Mouse (Mus musculus) urinary bladder, postnatal 25 days (tissue): ENCODE measurements around the gene Fkbp9.
A peak's percentile ranks its signal among the peaks of the same experiment; 100 is the strongest.

ENCODE experiments used
- DNase-seq: peaks from one replicate; pipeline ENCODE4 v3.0.0; 2022; ENCODE audit warnings: low spot score

The Fkbp9 gene

DNA sequence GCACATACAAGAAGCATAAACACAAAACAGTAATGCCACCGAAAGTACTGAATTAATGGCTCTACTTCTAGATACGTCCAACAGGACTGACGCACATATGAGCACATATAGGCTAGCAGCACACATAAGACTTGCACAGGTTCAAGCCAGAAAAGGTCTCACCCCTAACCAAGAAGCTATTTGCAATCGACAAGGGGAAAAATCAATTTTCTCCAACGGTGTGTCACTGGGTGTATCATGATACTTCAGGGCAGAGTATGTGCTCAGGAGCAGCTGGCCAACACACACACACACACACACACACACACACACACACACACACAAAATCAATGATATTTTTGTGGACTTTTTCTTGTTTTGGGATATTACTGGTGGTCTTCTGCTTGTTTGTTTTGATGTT is 73.6 kb downstream of the Fkbp9 start:
- DNase-seq = no peak

DNA sequence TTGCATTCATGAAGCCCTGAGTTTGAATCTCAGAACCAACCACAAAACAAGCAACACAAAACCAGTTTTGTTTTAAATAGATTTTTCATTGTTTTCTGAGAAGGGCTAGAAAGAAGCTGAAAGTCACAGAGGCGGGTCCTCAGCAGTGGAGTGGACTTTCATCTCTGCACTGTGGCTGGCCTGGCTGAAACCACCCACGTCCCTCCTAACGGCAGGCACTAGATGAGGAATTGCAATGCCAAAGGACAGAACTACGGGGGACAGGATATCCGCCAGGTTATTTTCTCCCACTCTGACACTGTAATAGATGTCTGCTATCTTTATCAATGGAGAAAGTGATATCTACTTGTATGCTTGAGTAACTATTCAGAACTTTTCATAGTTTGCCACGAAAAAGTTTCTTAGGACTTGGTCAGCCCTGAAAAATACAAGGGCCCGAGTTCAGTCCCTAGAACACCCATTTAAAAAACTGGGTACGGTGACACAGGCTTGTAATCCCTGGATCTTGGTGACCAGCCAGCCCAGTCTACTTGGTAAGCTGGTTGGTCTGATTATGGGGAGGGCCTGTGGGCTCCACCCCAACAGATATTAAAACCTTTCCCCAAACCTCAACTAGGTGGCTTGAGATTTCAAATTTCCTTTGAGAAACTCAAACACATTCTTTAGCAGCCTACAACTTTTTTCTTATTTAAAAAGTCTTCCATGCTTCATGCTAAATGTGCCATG is 74.4 kb downstream of the Fkbp9 start:
- no peak for DNase-seq

DNA sequence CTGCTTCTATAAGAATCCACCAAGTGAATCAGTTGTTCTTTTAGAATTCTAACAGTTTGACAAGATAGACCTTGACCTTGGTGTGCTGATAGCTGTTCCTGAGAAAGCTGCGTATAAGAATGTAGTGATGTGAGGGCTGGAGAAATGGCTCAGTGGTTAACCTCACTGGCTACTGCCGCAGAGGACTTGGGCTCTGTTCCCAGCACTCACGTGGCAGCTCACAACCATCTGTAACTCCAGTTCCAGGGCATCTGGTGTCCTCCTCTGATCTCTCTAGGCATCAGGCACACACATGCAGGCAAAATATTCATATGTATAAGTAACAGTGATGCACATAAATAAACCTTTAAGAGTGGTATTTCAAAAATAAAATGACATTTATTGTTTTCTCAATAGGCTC is 76.1 kb downstream of the Fkbp9 start:
- no peak for DNase-seq

DNA sequence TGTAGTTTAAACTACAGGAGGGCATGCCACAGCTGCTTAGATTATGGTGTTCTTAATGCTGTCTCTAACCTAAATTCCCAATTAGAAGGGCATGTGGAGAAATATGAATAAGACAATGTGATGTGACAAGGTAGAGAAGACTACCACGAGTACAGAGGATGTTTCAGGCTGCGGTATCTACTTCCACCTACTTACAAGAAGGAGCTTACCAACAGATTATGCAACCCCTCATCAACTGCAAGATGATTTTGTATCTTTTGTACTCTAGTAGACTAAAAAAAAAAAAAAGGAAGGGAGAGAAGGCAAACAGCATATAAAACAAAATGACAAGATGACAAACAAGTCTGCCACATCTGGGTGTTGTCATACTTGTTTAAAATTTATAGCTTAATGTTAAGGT is 76.5 kb downstream of the Fkbp9 start:
- DNase-seq = no peak

DNA sequence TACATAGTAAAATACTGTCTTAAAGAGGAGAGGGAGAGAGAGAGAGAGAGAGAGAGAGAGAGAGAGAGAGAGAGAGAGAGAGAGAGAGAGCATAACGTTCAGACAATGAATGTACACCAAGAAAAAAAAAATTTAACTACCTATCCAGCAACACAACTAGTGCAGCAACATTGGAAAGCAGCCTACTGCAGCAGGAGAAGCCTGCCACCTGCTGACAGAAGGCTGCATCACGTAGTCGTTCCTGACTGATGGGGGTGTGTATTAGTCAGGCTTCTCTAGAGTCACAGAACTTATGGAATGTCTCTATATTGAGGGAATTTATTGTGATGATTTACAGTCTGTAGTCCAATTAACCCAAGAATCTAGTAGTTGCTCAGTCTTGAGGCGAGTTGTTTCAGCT is 77.1 kb downstream of the Fkbp9 start:
- DNase-seq = peak; percentile 50

DNA sequence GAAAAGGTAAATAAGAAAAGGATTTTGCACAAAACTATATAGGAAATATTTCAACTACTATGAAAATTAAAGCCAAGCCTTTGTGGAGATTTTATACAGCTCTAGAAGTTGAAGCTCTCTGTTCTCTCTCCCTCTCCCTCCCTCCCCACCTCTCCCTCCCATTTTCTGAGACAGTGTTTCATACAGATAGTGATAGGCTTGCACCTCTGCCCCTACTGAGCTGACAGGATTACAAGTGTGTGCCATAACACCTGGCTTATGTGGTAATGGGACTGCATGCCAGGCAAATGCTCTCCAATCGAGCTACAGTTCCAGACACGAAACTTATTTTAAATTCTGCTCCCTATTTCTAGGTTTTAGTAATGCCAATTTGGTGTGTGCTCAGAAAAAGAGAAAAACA is 79.1 kb downstream of the Fkbp9 start:
- no peak for DNase-seq

DNA sequence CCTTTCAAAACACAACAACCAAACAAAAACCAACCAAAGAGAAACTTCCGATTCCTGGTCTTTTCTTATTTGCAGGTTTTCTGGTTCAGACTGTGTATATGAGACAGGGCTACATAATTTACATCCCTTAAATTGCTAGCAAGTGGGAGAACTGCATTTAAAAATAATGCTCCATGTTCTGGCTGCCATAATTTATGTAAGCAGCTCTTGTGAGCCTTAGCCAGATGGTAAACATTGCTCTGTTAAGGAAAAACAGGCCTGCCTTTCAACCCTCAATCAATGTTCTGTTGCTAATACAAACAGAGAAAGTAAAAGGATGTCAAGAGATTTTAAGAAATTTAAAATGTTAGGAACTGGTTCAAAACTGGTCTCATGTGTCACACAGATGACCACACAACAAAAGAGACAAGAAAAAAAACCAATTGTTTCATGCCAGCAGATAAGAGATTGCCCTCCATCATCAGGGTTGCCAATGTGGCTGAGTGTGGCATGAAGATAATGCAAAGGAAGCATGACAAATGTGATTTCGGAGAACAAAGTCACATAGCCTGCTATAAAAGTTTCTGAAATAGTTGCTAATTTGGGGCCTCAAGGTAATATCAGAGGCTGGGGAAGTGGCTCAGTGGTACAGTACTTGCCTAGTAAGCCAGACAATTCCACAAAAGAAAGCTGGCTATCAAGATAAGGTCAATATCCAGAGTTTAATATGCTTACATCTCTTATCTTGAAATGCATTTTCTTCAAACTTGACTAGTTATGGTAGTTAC is 81.4 kb downstream of the Fkbp9 start:
- no peak for DNase-seq

DNA sequence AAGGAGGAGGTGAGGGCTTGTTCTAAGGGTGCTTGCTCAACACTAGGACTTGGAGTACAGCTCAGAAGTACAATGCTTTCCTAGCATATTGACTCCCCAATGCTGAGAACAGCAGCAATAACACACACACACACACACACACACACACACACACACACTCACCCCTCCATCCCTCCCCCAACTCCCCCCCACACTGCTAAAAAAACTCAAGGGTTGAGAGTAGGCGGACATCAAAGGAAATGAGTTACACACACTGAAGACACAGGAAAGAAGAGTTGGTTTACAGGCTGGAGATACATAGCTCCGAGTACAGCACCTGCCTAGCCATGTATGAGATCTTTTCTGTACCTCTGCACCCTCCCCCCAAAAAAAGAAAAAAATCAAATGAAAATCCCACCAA is 84.4 kb downstream of the Fkbp9 start:
- DNase-seq = no peak

DNA sequence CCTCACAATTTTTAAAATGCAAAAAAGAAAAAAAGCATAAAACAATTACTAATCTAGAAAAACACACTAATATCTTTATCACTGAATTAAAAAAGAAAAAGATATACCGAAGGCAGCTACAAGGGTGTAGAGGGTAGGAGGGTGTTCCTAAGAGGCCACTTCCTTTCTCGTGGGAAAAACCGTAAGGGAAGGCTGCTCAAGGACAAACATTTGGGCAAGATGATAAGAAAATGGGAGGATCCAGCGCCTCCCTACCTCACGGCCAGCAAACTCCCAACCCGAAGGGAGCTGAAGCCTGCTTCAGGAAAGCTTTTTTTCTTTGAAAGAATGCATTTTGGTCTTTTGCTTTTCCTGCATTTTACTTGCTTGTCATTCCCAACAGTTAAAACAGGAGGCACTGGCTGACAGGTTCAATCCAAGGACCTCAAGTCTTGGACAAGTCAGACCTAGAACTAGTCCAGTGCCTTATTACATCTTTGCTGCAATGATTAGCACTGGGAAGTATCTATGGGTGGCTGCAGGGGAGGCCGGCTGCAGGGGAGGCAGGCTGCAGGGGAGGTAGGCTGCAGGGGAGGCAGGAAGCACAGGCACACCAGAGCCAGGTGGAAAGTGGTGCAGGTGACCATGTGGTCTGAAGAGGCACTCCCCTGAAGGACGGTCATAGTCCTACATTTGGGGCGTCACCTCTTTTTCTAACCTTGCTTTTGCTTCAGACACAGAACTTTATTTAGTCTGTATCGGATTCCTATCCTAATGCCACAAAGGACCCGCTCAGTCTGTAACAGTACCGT is 85.9 kb downstream of the Fkbp9 start:
- DNase-seq = no peak

DNA sequence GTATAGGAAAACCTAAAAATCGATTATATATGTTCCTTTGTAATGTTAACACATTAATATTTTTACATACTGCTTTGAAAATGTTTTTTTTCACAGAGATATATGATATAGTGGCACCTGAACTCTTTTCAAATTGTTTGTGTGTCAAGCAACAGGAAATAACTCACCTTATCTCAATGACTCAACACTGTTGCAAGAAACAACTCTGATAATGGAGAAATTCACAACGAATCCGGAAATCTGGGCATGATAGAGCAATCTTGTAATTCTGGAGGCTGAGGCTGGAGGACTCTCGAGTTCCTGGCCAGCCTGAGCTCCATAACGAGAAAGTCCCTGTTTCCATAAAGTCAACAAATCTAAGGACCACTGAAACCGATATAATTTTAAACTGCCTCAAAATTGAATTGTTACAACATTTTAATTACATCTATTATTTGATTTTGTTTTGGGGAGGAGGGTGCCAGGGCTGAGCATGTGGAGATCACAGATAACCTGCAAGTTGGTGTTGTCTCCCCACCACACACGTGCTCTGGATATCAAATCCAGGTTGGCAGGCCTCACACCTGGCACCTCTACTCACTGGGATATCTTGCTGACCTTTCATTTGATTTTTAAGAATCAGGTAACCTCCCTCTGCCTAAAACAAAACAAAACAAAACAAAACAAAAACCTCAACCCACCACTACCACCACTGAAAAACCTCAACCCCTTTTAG is 87.6 kb downstream of the Fkbp9 start:
- DNase-seq = no peak

DNA sequence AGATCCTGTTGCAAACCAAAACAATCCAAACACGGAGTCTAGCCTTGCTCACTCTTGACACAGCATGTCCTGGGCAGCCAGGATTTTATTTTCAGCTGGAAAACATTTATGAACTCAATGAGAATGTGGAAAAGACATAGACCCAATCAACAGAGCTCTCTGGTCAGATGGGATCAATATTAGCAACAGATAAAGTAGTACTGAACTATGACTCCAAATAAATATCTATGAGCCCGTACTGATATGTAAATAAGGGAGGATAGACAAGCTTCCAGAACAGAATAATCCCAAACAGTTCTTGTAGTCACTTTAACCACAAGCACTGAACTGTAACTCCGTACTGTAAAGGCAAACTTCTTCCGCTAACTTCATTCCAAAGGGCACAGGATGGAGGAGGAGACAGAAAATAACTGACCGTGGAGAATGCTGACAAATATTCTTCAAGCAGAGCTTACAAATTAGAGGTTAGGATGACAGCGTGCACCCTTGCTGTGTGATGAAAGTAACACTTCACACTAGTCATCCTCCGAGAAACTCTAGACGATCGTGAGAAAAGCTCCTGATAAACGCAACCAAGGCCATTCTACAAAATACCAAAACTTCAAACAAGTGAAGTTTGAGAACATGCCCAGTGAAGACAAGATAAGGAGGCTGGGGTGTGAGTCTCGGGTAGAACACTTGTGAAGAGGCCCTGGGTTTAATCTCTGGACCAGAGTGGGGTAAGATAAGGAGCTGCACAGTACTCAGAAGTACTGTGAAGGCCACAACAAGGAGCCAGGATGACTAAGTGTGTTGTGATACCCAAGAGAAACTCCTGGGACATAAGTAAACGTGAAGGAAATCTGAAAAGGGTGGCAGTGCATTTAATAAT is 88.6 kb downstream of the Fkbp9 start:
- DNase-seq = no peak

DNA sequence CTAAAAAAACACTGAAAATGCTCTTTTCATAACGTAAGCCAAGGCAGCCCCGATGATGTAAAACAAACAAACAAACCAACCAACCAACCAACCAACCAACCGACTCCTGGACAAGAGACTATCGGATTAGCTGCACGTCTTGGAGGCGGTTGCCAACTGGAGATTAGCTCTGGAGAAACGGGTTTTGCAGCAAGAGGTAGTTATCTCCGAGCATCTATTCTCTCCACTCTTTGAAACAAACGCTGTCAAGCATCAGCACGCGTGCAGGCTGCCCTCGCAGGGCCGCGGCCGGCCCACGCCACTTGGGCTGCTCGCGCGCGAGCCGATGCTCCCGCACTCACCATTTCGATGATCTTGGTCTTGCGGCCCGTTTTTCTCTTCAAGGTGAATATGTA is 91.5 kb downstream of the Fkbp9 start:
- peak; percentile 50 for DNase-seq

DNA sequence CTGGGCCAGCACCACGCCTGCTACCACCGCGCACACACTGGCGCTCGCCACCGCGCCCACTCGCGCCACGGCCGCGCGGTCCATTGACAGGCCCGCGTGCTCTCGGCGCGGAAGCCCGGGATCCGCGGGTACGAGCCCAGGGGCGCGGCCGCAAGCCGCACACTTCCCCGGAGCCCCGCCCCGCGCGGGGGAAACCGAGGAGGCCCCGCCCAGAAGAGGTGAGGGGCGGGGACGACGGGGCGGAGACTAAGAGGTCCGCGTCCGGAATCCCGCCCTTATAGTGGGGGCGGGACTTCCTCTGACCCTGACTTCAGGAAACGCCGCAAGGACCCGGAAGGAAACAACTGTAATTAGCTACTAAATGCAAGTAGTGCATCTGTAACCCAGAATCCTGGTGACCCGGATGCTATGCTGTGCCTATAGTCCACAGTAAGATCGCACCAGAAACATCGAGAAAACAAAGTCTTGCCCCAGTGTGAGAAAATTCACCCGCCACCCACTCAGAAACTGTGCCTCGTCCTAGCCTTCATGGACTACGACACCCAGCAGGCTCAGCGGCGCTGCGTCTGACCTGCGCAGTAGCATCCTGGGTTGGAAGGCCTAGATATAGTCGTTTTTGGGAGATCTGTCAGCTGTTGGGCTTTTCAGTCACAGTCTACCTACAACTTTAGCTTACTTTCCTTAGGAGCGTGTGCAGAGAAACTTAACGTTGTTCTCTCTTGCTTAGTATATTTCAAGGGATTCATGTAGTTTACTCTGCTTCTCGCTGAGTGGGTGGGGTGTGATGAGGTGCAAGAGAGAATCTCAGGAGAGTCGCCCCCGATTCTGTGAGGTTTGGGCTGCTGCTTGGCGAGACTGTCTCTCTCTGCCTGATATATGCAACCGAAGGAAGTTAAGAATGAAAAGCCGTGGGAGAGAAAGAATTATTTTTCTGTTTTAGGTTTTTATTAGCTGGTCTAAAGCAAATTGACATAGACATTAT is 92.2 kb downstream of the Fkbp9 start, which contains the start of the genes Nt5c3 and Vmn1r4:
Gene Nt5c3, minus strand, starts transcription at position 207 of the 982 bp plus-strand sequence.
Gene Vmn1r4, plus strand, starts transcription at position 290 of the 982 bp plus-strand sequence.
- peak; percentile 90 for DNase-seq
